Mouse (Mus musculus) heart, embryonic 11.5 days (tissue): ENCODE measurements at regions not wholly inside any gene's neighbourhood (a gene's known extent, or its start where the extent isn't known, plus 50 kb on each side); places are given as distances from the start of the nearest gene placed in this dataset.

Experiments used
- ATAC-seq: fragments of 200-750 bp; cut with Nextera tagmentation; replicated peaks from 2 replicates; pipeline ENCODE4 v1.8.0; 2017; ENCODE audit warnings: moderate library complexity; ENCODE audit not compliant: insufficient number of reproducible peaks, low FRiP score, low TSS enrichment
- H3K27ac ChIP-seq: fragments of 300-500 bp; sonication (generic); 2 replicates; pipeline ENCODE4 v1.5.1; 2014; ENCODE audit warnings: mild to moderate bottlenecking, low read depth, low read length
- H3K27me3 ChIP-seq: fragments of 300-500 bp; sonication (generic); 2 replicates; pipeline ENCODE4 v1.6.1; 2014; ENCODE audit warnings: mild to moderate bottlenecking, low read length, mixed read lengths; ENCODE audit not compliant: control insufficient read depth, insufficient read depth
- H3K36me3 ChIP-seq: fragments of 300-500 bp; sonication (generic); 2 replicates; pipeline ENCODE4 v1.6.1; 2014; ENCODE audit warnings: mild to moderate bottlenecking, low read length, moderate library complexity, mixed read lengths; ENCODE audit not compliant: control insufficient read depth, insufficient read depth
- H3K4me1 ChIP-seq: fragments of 300-500 bp; sonication (generic); 2 replicates; pipeline ENCODE4 v1.6.1; 2014; ENCODE audit warnings: low read length; ENCODE audit not compliant: control insufficient read depth, insufficient read depth
- H3K4me2 ChIP-seq: fragments of 300-500 bp; sonication (generic); 2 replicates; pipeline ENCODE4 v1.6.1; 2014; ENCODE audit warnings: mild to moderate bottlenecking, moderate library complexity
- H3K4me3 ChIP-seq: fragments of 300-500 bp; sonication (generic); 2 replicates; pipeline ENCODE4 v1.5.1; 2014; ENCODE audit warnings: low read depth, low read length
- H3K9ac ChIP-seq: fragments of 300-500 bp; sonication (generic); 2 replicates; pipeline ENCODE4 v1.6.1; 2014; ENCODE audit warnings: mild to moderate bottlenecking, low read depth, low read length, moderate library complexity
- H3K9me3 ChIP-seq: fragments of 300-500 bp; sonication (generic); replicated peaks from 2 replicates; pipeline ENCODE4 v1.6.1; 2016; ENCODE audit warnings: low read length; ENCODE audit not compliant: control insufficient read depth
- WGBS: fragments of 180-500 bp; shearing (Covaris S2); extraction: QIAGEN DNeasy Blood & Tissue Kit; methylation state at CpG from one replicate; pipeline ENCODE4 v1.1.7; 2014; ENCODE audit not compliant: insufficient replicate concordance; 5-methylcytosine and 5-hydroxymethylcytosine counted together

DNA sequence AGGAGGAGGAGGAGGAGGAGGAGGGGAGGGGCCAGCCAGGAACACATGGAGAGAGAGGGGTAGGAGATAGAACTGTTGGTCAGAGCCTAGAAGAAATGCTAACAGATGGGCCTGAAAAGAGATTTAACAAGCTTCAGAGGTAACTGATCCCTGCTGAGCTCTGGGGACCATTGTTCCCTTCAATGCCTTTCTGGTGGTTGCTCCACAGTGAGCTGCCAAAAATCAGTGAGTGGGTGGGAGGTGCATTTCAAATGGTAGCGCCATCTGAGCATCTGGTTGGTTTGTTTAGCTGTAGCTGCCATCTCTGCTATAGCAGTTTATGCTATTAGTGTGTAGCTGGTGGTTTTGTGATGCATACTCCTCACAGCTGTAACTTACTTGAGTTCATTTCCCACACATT, 809.9 kb downstream of the Ets1 start:
- Histone ChIP-seq H3K4me3 (no peak overlapping the region), H3K4me2 (no peak overlapping the region), H3K36me3 (no peaks in the 10 kb centered on the region), H3K27me3 (no peaks in the 10 kb centered on the region), H3K9ac (no peak overlapping the region), H3K9me3 (no peaks in the 10 kb centered on the region), H3K4me1 (no peaks in the 10 kb centered on the region), H3K27ac (no peak overlapping the region)
- 76% methylated on average over 1 of the region's 1 CpGs for WGBS
- no peak for ATAC-seq

DNA sequence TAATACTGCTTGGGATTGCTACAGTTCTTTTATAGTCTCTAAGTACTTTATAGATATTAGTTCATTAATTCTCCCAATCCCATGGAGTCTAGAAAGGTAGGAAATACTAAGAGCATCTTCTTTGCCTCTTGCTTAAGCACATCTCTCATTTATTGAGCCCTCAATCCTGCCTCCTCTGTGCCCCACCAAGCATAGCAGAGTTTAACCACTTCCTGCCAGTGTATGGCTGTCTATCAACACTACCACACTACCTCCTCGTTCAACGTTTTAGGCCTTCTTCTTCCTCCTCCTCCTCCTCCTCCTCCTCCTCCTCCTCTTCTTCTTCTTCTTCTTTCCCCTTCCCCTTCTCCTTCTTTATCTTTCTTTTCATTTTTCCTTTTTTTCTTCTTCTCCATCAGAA, 839.1 kb downstream of the Ets1 start:
- Histone ChIP-seq H3K4me3 (no peak overlapping the region), H3K9ac (no peak overlapping the region), H3K27ac (no peak overlapping the region), H3K4me2 (no peak overlapping the region), H3K9me3 (no peaks in the 10 kb centered on the region), H3K27me3 (no peaks in the 10 kb centered on the region), H3K36me3 (no peaks in the 10 kb centered on the region), H3K4me1 (no peaks in the 10 kb centered on the region)
- no peak for ATAC-seq
- WGBS, result 51% methylated on average over 2 of the region's 2 CpGs

DNA sequence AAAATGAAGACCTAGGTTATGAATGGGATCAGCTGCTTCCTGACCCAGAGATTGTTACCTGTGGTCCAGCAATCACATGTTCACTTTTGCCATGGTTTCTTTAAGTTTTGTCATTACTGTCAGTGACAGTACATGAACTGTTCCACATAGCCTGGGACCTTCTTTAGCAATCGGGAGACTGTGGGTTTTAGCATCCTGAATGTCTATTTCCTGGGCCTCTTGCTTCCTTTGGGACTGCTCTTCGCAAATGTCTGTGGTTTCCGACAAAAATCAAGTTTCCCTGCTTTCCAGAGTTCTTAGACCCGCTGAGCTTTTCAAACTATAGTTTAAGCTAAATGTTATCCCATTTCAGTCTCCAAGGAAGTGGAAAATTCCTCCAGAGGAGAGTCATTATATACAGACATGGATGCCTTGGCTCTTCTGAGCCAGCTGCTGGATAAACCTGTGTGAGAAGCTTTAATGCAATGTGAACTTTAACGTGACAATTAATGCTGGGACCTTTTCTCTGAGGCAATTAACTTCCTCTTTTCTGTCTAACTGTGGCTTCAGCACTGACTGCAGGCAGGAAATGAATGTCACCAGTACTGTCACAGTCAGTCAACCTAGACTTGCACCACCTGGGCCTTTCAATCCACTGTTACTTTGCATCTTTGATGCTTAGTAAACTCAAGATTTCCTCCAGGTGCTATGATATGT, 847.0 kb downstream of the Ets1 start:
- Histone ChIP-seq H3K4me1 (no peaks in the 10 kb centered on the region), H3K27ac (no peak overlapping the region), H3K9me3 (no peaks in the 10 kb centered on the region), H3K4me2 (no peak overlapping the region), H3K27me3 (no peaks in the 10 kb centered on the region), H3K9ac (no peak overlapping the region), H3K4me3 (no peak overlapping the region), H3K36me3 (no peaks in the 10 kb centered on the region)
- ATAC-seq, result no peak
- 64% methylated on average over 5 of the region's 5 CpGs for WGBS

DNA sequence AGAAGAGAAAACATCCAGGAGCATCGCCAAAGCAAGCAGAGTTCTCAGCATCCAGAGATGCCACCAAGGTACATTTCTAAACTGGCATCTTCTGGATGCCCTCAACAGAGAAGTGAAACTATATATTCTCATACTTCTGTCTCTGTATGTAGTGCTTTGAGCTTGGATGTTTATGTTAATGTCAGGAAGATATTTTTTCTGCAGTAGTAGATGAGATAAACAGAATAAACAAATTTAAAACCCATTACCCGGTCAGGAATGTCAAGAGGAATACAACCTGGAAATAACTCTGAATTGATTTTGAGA, 847.5 kb downstream of the Ets1 start:
- no peaks in the 10 kb centered on the region for H3K9me3 ChIP-seq
- no peak overlapping the region for H3K4me2 ChIP-seq
- no peaks in the 10 kb centered on the region for H3K4me1 ChIP-seq
- H3K27me3 ChIP-seq, result no peaks in the 10 kb centered on the region
- H3K36me3 ChIP-seq, result no peaks in the 10 kb centered on the region
- no peak for ATAC-seq
- H3K27ac ChIP-seq, result no peak overlapping the region
- H3K4me3 ChIP-seq, result no peak overlapping the region
- H3K9ac ChIP-seq, result no peak overlapping the region
- WGBS, result 69% methylated on average over 2 of the region's 2 CpGs

DNA sequence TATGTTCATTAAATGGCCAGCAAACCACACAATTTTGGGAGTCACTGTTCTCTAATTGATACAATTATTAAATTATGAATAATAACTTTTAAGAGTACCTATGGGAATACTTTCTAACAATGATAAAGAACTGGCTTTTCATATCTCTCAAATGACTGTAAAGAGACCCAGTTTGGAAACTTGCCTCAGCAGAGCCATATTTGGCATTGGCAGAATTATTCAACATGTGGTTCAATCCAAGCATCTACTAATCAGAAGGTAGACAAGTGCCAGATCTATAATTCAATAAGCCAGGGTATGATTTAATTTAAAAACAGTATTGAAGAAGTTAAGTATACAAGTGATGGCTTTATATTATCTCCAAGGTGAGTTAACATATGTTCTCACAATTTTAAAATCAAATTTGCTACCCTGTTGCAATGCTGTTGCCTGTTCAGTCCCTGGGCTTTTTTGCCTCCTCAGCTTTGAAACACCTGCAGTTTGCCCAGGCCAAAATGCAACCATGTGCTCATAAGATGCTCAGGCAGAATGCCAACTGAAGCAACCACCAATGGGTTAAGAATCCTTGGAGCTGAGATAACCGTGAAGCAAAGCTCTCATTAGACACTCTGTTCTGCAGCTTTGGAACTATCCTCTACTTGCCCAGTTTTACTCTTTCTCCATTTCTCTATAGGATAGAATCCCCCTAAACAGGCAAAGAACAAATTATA, 897.2 kb downstream of the Ets1 start:
- no peak for ATAC-seq
- H3K27me3 ChIP-seq, result no peaks in the 10 kb centered on the region
- no peak overlapping the region for H3K9ac ChIP-seq
- no peak overlapping the region for H3K4me3 ChIP-seq
- no peaks in the 10 kb centered on the region; the same call in 1 of the 2 replicates for H3K4me1 ChIP-seq
- no peak overlapping the region for H3K27ac ChIP-seq
- no peaks in the 10 kb centered on the region for H3K36me3 ChIP-seq
- H3K9me3 ChIP-seq, result no peaks in the 10 kb centered on the region
- H3K4me2 ChIP-seq, result no peak overlapping the region
- 59% methylated on average over 1 of the region's 1 CpGs for WGBS

DNA sequence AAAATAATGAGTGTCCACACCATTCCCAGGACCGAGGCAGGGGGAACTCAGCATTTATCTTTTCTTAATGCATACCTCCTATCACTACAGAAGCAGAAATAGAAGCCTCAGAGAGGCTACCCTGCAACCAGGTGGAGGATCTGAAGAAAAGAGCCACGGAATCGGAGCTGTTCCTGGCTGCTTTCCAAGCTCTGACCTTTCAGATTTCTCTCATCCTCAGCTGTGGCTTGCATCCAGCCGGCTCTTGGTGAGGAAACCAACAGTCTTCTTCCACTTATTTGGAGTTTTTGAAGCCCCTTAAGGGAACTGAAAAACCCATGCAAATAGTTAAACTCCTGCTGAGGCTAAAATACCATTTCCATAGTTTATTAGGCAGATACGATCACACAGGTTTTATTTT, 907.3 kb downstream of the Ets1 start:
- no peak for ATAC-seq
- WGBS, result 49% methylated on average over 5 of the region's 5 CpGs
- no peak overlapping the region for H3K27ac ChIP-seq

DNA sequence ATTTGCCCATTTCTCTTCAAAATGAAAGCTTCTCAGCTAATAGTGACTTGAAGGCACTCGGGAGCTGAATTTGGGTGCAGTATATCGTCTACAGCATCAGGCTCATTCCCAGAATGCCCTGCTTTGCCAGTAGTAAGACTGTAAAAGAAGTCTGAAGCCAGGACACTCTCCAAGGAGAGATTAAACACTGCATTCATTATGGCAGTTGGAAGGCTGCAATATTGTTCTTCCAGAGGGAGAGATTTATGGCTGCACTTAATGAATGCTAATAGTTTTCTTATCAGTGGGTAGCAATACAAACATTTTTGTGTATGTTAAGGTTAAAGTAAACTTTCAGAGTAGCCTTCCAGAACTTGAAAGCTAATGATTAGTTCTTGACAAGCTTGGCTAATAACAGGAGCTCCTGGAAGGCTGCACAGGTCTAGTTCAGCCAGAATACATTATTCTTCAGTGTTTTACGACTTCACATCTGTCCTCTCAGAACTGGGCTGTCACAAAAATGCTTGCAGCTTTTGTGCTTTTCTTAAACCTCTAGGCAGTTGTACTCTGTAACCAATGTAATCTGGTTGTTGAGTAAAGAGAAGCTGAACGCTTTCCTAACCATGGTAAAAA, 910.2 kb downstream of the Ets1 start:
- H3K36me3 ChIP-seq, result no peaks in the 10 kb centered on the region
- H3K4me3 ChIP-seq, result no peak overlapping the region
- no peaks in the 10 kb centered on the region for H3K4me1 ChIP-seq
- no peak overlapping the region for H3K27ac ChIP-seq
- ATAC-seq, result no peak
- 71% methylated on average over 4 of the region's 4 CpGs for WGBS
- H3K4me2 ChIP-seq, result no peak overlapping the region
- no peaks in the 10 kb centered on the region for H3K9me3 ChIP-seq
- no peaks in the 10 kb centered on the region for H3K27me3 ChIP-seq
- no peak overlapping the region for H3K9ac ChIP-seq

More for the DNA sequence above, 907.3 kb downstream of the Ets1 start:
- Histone ChIP-seq H3K27me3 (no peaks in the 10 kb centered on the region), H3K4me2 (no peak overlapping the region), H3K36me3 (no peaks in the 10 kb centered on the region), H3K9me3 (no peaks in the 10 kb centered on the region), H3K4me3 (no peak overlapping the region), H3K9ac (no peak overlapping the region), H3K4me1 (no peaks in the 10 kb centered on the region)

DNA sequence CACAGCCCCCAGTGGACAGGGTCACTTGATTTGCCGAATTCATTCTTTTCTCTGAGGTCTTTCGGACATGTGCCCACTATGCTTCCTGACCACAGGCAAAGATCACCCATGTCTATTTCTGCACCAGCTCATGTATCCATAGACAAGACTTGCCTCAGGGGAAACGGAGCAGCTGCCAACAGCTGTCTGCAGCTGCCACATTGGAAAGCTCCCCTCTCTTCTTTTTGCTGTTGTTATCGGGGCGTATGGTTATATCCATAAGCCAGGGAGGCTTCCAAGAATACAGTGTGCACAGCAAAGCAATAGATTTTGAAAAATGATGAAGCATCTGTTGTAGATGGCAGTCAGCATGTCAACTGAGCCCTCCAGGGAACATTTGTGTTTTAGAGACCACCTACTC, 913.4 kb downstream of the Ets1 start:
- Histone ChIP-seq H3K9ac (no peak overlapping the region), H3K27ac (no peak overlapping the region), H3K4me1 (no peaks in the 10 kb centered on the region), H3K4me2 (no peak overlapping the region), H3K4me3 (no peak overlapping the region), H3K9me3 (no peaks in the 10 kb centered on the region), H3K36me3 (no peaks in the 10 kb centered on the region), H3K27me3 (no peaks in the 10 kb centered on the region)
- no peak for ATAC-seq
- WGBS, result 87% methylated on average over 5 of the region's 5 CpGs

DNA sequence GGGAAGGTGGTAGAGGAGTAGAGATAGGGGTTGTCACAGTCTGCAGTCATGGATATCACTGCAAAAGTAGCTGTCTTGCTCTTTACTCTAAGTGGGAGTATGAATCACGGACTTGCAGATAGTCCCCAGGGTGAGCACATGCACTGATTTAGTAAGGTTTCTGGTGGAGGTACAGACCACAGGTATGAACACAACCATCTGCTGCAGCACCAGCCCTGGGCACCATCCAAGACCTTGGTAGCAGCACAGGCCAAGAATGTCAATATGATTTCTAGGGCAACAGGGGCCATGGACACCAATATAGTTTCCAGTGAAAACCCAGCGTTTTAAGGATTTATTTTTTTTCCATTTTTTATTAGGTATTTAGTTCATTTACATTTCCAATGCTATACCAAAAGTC, 913.7 kb upstream of the Kirrel3 start:
- Histone ChIP-seq H3K4me3 (no peak overlapping the region), H3K9me3 (no peaks in the 10 kb centered on the region), H3K4me2 (no peak overlapping the region), H3K27me3 (no peaks in the 10 kb centered on the region), H3K27ac (no peak overlapping the region), H3K36me3 (no peaks in the 10 kb centered on the region), H3K9ac (no peak overlapping the region), H3K4me1 (no peaks in the 10 kb centered on the region)
- no peak for ATAC-seq
- 63% methylated on average over 2 of the region's 2 CpGs for WGBS
